In the genomic region with DNA sequence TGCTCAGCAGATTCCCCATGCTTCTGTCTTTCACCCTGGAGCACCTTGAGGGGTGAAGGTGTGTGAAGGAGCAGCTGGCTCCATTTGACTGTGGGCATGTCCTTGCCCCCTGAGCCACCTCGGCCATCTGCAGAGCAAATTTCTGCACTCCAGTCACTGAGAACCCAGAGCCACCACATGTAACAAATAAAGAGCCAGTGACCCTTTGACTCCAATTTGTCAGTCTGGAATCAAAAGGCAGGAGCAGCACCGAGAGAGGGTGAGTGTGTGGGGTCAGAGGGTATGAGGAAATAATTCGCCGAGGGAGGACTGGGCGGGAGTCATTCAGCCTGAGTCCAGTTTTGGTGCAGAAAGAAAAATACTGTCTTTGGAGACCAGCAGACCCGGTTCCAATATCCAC, we compare ENCODE assay signal across 20 mouse cellular contexts. TPM values are rescaled to one million over a fixed set of nuclear protein-coding genes. Genes with fewer than 3 reads are reported as not detected.
DNase-seq lines count a peak whose midpoint lies in the region; ATAC-seq lines count a peak whose summit lies in the region.
"Had no signal": no experiment of that assay in that cellular context is flagged by ENCODE, and none has a peak within 500 bp of the region (broad histone marks: within the 10 kb centered on the region; RNA-seq: fewer than 3 reads in every experiment).

No protein-coding gene starts in this region.

- H3K4me2 ChIP-seq in hindbrain, embryonic 11.5 days (replicated peaks; ENCODE audit: low read depth, low read length): no peak overlapping the region
- no peak overlapping the region for H3K4me2 ChIP-seq in hindbrain, embryonic 14.5 days (replicated peaks)
- no peak overlapping the region for H3K4me2 ChIP-seq in neural tube, embryonic 15.5 days
- H3K4me2 ChIP-seq: midbrain, embryonic 12.5 days had no signal

- H3K4me3 ChIP-seq in hindbrain, embryonic 11.5 days (ENCODE audit: low read depth, low read length): no peak overlapping the region
- H3K4me3 ChIP-seq in hindbrain, embryonic 14.5 days (replicated peaks; ENCODE audit: low read length): no peak overlapping the region
- H3K4me3 ChIP-seq in neural tube, embryonic 15.5 days (replicated peaks): no peak overlapping the region
- H3K4me3 ChIP-seq: erythroblast, embryonic 14.5 days; midbrain, embryonic 12.5 days; myocyte had no signal

- H3K27ac ChIP-seq in hindbrain, embryonic 11.5 days (ENCODE audit: low read depth, low read length): 0 out of 2 replicates have a peak overlapping the region, but pooled peaks have one; percentile 42
- no peak overlapping the region for H3K27ac ChIP-seq in hindbrain, embryonic 14.5 days
- no peak overlapping the region for H3K27ac ChIP-seq in neural tube, embryonic 15.5 days (replicated peaks)

- H3K36me3 ChIP-seq in hindbrain, embryonic 11.5 days (ENCODE audit: control insufficient read depth, insufficient read depth, low read length): no peaks in the 10 kb centered on the region
- peaks cover 35% of the 10 kb centered on the region for H3K36me3 ChIP-seq in hindbrain, embryonic 14.5 days (replicated peaks; ENCODE audit: control insufficient read depth, insufficient read depth)
- H3K36me3 ChIP-seq in neural tube, embryonic 15.5 days: peaks cover 35% of the 10 kb centered on the region

- peaks cover 6% of the 10 kb centered on the region for H3K4me1 ChIP-seq in hindbrain, embryonic 11.5 days (replicated peaks; ENCODE audit: control insufficient read depth, insufficient read depth, low read length)
- H3K4me1 ChIP-seq in hindbrain, embryonic 14.5 days (replicated peaks; ENCODE audit: control insufficient read depth, insufficient read depth, low read length): peaks cover 5% of the 10 kb centered on the region; the same call in 1 of the 2 replicates
- peaks cover 19% of the 10 kb centered on the region for H3K4me1 ChIP-seq in neural tube, embryonic 15.5 days

- peak; percentile 34 for DNase-seq in hindbrain, embryonic 11.5 days (ENCODE audit: low spot score)
- DNase-seq in hindbrain, embryonic 14.5 days (ENCODE audit: low spot score): no peak
- peak; percentile 64 for DNase-seq in neural tube, embryonic 10.5 days (ENCODE audit: extremely low spot score, low spot score)
- DNase-seq in hindlimb bud, embryonic 11.5 days (ENCODE audit: extremely low spot score, low read depth, low spot score): peak; percentile 47
- DNase-seq in frontal cortex, postnatal 10 days (ENCODE audit: low spot score in 2 of 2): no peak
- DNase-seq in urinary bladder, postnatal 4 days (ENCODE audit: low spot score in 2 of 2): no peak
- DNase-seq: adrenal gland, postnatal 14 days; gastrocnemius, postnatal 14 days; heart, postnatal 10 days; kidney, postnatal 14 days; layer of hippocampus, adult 9-11 months; liver; lung, adult 2 months; lung, postnatal 4 days; thymus, adult 18-20 months had no signal

- no peaks in the 10 kb centered on the region for H3K27me3 ChIP-seq in hindbrain, embryonic 11.5 days (ENCODE audit: control insufficient read depth, insufficient read depth, low read length)
- no peaks in the 10 kb centered on the region for H3K27me3 ChIP-seq in hindbrain, embryonic 14.5 days (ENCODE audit: control insufficient read depth, insufficient read depth, low read length)
- H3K27me3 ChIP-seq in neural tube, embryonic 15.5 days (replicated peaks): no peaks in the 10 kb centered on the region
- H3K27me3 ChIP-seq: midbrain, embryonic 12.5 days had no signal

- no peak overlapping the region for H3K9ac ChIP-seq in hindbrain, embryonic 11.5 days (ENCODE audit: low read depth, low read length)
- no peak overlapping the region for H3K9ac ChIP-seq in hindbrain, embryonic 14.5 days
- H3K9ac ChIP-seq in neural tube, embryonic 15.5 days (replicated peaks): no peak overlapping the region
- H3K9ac ChIP-seq: midbrain, embryonic 12.5 days had no signal

- ATAC-seq in hindbrain, embryonic 11.5 days (ENCODE audit: low FRiP score): peak; percentile 62
- ATAC-seq in hindbrain, embryonic 14.5 days (ENCODE audit: low FRiP score): no peak
- ATAC-seq in neural tube, embryonic 15.5 days (ENCODE audit: low FRiP score): no peak
- ATAC-seq: inflammation-experienced regulatory T-cells, adult 6 months had no signal

- no peaks in the 10 kb centered on the region for H3K9me3 ChIP-seq in hindbrain, embryonic 11.5 days (ENCODE audit: control insufficient read depth, low read length)
- no peaks in the 10 kb centered on the region for H3K9me3 ChIP-seq in hindbrain, embryonic 14.5 days (ENCODE audit: control insufficient read depth, low read length)
- H3K9me3 ChIP-seq in neural tube, embryonic 15.5 days (replicated peaks): no peaks in the 10 kb centered on the region
- H3K9me3 ChIP-seq: midbrain, embryonic 12.5 days had no signal

- 6% methylated on average over 6 of the region's 6 CpGs for WGBS in hindbrain, embryonic 11.5 days
- WGBS in hindbrain, embryonic 14.5 days: 22% methylated on average over 6 of the region's 6 CpGs
- 31% methylated on average over 6 of the region's 6 CpGs for WGBS in neural tube, embryonic 15.5 days

RNA-seq across cellular contexts. Expression of a gene that starts 44.9 kb away (rescaled TPM):
- 68.6 and 75.5 TPM in 2 replicates for polyA plus RNA-seq in hindbrain, embryonic 11.5 days (2014; fragmentation: Nextera tagmentation; extraction: Ambion mirVana)
- polyA plus RNA-seq in hindbrain, embryonic 14.5 days (2014; fragmentation: Nextera tagmentation; extraction: Ambion mirVana): 61.9 and 62.1 TPM in 2 replicates
- polyA plus RNA-seq in neural tube, embryonic 15.5 days (2015; fragmentation: Nextera tagmentation; extraction: Ambion mirVana): 116 and 134 TPM in 2 replicates

Comparison
In these comparisons a context has a peak if more than half of its experiments do, and no peak if none do; other contexts are left out.
1. DNase-seq: peak in hindbrain, embryonic 11.5 days (single experiment), neural tube, embryonic 10.5 days (single experiment) and hindlimb bud, embryonic 11.5 days (single experiment); none in hindbrain, embryonic 14.5 days (single experiment), frontal cortex, postnatal 10 days (0 of 2) and urinary bladder, postnatal 4 days (0 of 2).